Mouse (Mus musculus) kidney, embryonic 16.5 days (tissue): ENCODE results near the gene Gorab. TPM values are rescaled to one million over a fixed set of nuclear protein-coding genes. Genes with fewer than 3 reads are reported as not detected.

ENCODE experiments used
- ATAC-seq: fragments of 200-750 bp; cut with Nextera tagmentation; 2 replicates; pipeline ENCODE4 v1.8.0; 2017; ENCODE audit warnings: moderate TSS enrichment; ENCODE audit not compliant: low FRiP score, low TSS enrichment
- H3K27ac ChIP-seq: fragments of 300-500 bp; sonication (generic); 2 replicates; pipeline ENCODE4 v1.5.1; 2014; ENCODE audit warnings: low read length
- H3K27me3 ChIP-seq: fragments of 300-500 bp; sonication (generic); 2 replicates; pipeline ENCODE4 v1.6.1; 2014; ENCODE audit warnings: low read length, control low read depth, mixed read lengths; ENCODE audit not compliant: insufficient read depth
- H3K36me3 ChIP-seq: fragments of 300-500 bp; sonication (generic); 2 replicates; pipeline ENCODE4 v1.6.1; 2014; ENCODE audit warnings: low read length, control low read depth, mixed read lengths; ENCODE audit not compliant: insufficient read depth
- H3K4me1 ChIP-seq: fragments of 300-500 bp; sonication (generic); 2 replicates; pipeline ENCODE4 v1.6.1; 2014; ENCODE audit warnings: low read length, control low read depth, mixed read lengths; ENCODE audit not compliant: insufficient read depth
- H3K4me2 ChIP-seq: fragments of 300-500 bp; sonication (generic); replicated peaks from 2 replicates; pipeline ENCODE4 v1.6.1; 2014; ENCODE audit warnings: low read depth, low read length
- H3K4me3 ChIP-seq: fragments of 300-500 bp; sonication (generic); 2 replicates; pipeline ENCODE4 v1.5.1; 2014; ENCODE audit warnings: mild to moderate bottlenecking, low read length
- H3K9ac ChIP-seq: fragments of 300-500 bp; sonication (generic); replicated peaks from 2 replicates; pipeline ENCODE4 v1.6.1; 2014; ENCODE audit warnings: low read length
- H3K9me3 ChIP-seq: fragments of 300-500 bp; sonication (generic); 2 replicates; pipeline ENCODE4 v1.6.1; 2016; ENCODE audit warnings: low read length, control low read depth
- WGBS: fragments of 180-500 bp; shearing (Covaris S2); extraction: QIAGEN DNeasy Blood & Tissue Kit; methylation state at CpG from one replicate; pipeline ENCODE4 v1.1.7; 2014; 5-methylcytosine and 5-hydroxymethylcytosine counted together
- polyA plus RNA-seq: library from polyadenylated mRNA; unstranded; fragments of >200 nt; fragmentation: Nextera tagmentation; extraction: Ambion mirVana; gene quantifications from 2 replicates; pipeline ENCODE4 v1.2.1, GENCODE M21; 2015

The Gorab gene
- polyA plus RNA-seq, result 21.9 and 22.2 TPM in 2 replicates

DNA sequence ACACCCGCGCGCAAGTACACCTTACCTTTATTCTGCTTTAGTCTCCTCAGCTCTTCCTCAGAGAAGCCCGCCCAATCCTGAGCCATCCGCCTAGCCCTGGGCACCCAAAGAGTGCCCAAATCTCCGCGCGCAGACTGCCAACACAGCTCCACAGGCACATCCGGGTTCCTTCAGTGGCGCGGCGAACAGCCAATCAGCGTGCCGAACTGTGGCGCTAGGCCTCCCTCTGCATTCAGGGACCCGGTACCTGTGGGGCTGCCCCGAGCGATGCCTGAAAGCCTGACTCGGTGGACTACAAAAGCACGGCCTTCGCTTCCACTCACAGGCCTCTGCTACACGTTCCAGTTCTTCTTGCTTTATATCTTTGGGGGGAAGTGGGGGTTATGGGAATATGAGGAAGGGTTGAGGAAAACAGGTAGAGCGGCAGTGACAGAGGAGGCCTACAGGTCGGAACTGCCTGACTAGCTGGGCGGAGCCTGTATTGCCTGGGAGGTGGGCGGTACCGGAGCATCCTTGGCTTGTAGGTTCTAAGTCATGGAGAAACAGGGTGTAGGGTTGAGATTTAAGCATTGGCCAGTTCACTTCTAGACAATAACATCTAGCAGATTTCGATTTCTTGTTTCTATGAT lies at the start of gene Gorab:
Gene Gorab, minus strand, starts transcription at position 172 of the 629 bp plus-strand sequence.
- no peaks in the 10 kb centered on the region for H3K27me3 ChIP-seq
- no peaks in the 10 kb centered on the region for H3K9me3 ChIP-seq
- peak within 1 kb of the TSS; percentile 91 for H3K27ac ChIP-seq
- peak; percentile 100 for ATAC-seq
- H3K4me2 ChIP-seq, result peak within 1 kb of the TSS; percentile 69
- H3K36me3 ChIP-seq, result no peaks in the 10 kb centered on the region
- H3K4me1 ChIP-seq, result peaks cover 13% of the 10 kb centered on the region
- peak within 1 kb of the TSS; percentile 85 for H3K9ac ChIP-seq
- peak within 1 kb of the TSS; percentile 88 for H3K4me3 ChIP-seq
- under 1% methylated on average over 28 of the region's 28 CpGs for WGBS

DNA sequence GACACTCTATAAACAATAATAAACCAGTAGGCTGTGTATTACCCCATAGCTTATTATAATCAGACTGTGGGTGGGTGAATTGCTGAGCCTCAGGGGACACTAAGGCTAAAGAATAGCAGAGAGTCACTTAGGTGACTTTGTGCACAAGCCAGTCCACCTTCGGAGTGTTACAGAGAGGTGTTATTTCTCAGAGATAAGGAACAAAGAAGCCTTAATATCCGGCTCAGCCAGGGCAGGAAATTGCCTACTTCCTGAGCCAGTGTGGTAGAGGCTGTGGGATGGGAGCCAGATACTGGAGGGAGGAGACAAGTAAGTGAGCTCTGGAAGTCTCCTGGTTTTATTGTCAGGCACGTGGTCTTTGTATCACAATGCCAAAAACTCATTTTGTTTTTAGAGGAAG lies 40.4 kb upstream of the Gorab start:
- H3K27me3 ChIP-seq, result no peaks in the 10 kb centered on the region
- no peak overlapping the region for H3K4me2 ChIP-seq
- peak; percentile 73; the same call in 1 of the 2 replicates for ATAC-seq
- 14% methylated on average over 3 of the region's 3 CpGs for WGBS
- H3K36me3 ChIP-seq, result no peaks in the 10 kb centered on the region
- H3K9ac ChIP-seq, result no peak overlapping the region
- no peaks in the 10 kb centered on the region for H3K9me3 ChIP-seq
- H3K4me3 ChIP-seq, result no peak overlapping the region
- peaks cover 5% of the 10 kb centered on the region; the same call in 1 of the 2 replicates for H3K4me1 ChIP-seq
- no peak overlapping the region for H3K27ac ChIP-seq

DNA sequence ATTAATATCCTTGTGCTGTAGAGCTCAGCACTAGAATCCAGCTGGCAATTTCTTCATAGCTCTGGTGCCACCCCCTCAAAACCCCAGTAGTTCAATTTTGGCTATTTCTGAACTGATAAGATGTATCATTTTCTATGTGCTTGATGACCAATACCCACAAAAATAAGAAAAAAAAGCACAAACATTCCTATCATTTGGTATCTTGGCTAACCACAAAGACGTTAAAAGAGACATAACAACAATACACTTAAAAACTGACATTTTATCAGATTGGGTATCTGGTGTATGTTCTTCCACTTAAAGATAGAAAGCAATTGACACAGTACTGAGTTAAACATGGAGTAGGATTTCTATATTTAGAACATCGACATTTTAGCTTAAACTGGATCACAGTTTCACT lies 35.5 kb upstream of the Gorab start:
- Histone ChIP-seq H3K4me2 (no peak overlapping the region), H3K36me3 (no peaks in the 10 kb centered on the region), H3K27me3 (no peaks in the 10 kb centered on the region), H3K27ac (no peak overlapping the region), H3K9me3 (0 out of 2 replicates have a peak, but pooled peaks cover 3% of the 10 kb centered on the region), H3K4me1 (peaks cover 5% of the 10 kb centered on the region; the same call in 1 of the 2 replicates), H3K4me3 (no peak overlapping the region), H3K9ac (no peak overlapping the region)
- ATAC-seq, result no peak
- 79% methylated on average over 2 of the region's 2 CpGs for WGBS

DNA sequence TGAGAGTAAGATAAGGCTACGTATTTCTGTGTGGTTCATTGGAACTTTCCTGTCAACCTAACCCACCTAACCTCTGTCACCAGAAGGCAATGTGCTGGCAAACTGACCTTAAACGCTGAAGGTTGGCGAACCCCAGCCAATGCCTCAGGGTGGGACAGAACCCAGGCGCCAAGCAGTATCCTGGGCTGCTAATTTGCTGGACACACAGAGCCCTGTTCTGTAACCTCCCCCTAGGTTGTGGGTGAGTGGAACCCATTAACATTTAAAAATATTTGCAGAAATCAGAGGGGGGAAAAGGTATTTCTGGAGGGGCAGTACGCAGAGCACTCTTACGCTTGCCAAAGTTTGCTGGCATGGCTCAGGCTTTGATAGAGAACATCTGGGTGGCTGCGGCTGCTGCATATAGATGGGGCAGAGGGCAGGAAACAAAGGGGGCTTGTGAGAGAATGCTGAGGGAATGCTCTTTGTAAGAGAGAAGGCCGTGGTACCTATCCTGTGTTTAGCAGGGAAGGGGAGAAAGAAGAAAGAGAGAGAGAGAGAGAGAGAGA lies 20.1 kb upstream of the Gorab start:
- Histone ChIP-seq H3K9ac (no peak overlapping the region), H3K4me3 (no peak overlapping the region), H3K27ac (no peak overlapping the region), H3K27me3 (no peaks in the 10 kb centered on the region), H3K9me3 (no peaks in the 10 kb centered on the region), H3K4me1 (no peaks in the 10 kb centered on the region), H3K4me2 (no peak overlapping the region), H3K36me3 (no peaks in the 10 kb centered on the region)
- 44% methylated on average over 8 of the region's 8 CpGs for WGBS
- no peak for ATAC-seq

DNA sequence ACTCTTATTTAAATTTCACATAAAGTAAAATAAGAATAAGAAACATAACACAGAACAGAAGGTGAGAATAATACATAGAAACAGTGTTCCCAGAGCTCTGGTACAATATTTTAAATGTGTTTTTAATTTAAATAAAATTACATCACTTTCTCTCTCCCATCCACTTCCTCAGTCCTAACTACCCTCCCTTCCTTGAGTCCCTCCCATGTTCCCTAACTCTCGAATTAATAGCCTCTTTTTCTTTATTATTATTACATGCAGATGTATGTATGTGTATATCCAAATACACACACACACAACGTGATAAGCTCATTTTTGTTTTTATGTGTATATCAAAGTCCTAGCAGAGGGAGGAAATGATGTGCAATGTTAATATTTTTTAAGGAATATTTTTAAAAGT lies 13.7 kb upstream of the Gorab start:
- H3K4me1 ChIP-seq, result no peaks in the 10 kb centered on the region
- 73% methylated on average over 2 of the region's 2 CpGs for WGBS
- no peaks in the 10 kb centered on the region for H3K27me3 ChIP-seq
- H3K27ac ChIP-seq, result no peak overlapping the region
- no peaks in the 10 kb centered on the region for H3K36me3 ChIP-seq
- ATAC-seq, result no peak
- H3K9ac ChIP-seq, result no peak overlapping the region
- no peak overlapping the region for H3K4me3 ChIP-seq
- no peak overlapping the region for H3K4me2 ChIP-seq
- H3K9me3 ChIP-seq, result no peaks in the 10 kb centered on the region

DNA sequence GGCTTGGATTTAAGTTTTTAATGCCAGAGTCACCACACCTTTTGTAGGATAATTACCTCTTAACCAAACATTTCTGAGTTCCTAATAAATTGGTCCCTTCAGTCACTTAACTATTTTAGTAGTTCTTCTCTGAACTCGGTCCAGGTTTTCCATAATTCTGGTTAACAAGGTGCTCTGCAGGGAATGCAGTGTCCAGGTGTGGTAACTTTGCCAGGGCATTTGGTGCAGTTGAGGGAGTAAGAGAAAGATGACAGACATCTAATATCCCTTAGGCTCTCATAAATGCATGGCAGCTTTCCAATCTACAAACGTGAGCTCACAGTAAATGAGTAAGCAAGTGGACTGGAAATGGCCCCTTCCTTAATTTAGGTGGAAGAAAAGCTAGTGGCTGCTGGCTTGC lies 10.7 kb upstream of the Gorab start:
- H3K4me2 ChIP-seq, result no peak overlapping the region
- no peak overlapping the region for H3K4me3 ChIP-seq
- no peaks in the 10 kb centered on the region for H3K4me1 ChIP-seq
- no peaks in the 10 kb centered on the region for H3K9me3 ChIP-seq
- H3K36me3 ChIP-seq, result no peaks in the 10 kb centered on the region
- H3K27ac ChIP-seq, result no peak overlapping the region
- 63% methylated on average over 2 of the region's 2 CpGs for WGBS
- no peak overlapping the region for H3K9ac ChIP-seq
- no peak for ATAC-seq
- H3K27me3 ChIP-seq, result no peaks in the 10 kb centered on the region

DNA sequence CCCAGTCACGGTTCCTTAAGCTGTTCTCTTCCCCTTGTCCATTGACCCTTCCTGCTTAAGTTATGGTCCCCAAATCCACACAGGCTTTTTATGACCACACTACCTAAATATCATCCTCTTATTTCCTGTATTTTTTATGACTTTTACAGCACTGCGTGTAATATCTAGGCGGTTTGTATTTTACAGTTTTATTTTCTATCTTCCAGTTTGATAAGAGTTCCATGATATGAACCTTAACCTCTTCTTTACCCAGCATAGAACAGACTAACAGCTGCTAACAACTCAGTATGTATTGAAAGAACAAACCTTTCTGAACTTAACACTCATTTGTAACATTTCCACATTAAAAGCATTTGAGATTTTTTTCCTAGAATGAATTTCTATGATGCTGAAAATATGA lies 2.7 kb upstream of the Gorab start:
- H3K9me3 ChIP-seq, result no peaks in the 10 kb centered on the region
- H3K27ac ChIP-seq, result no peak overlapping the region
- 71% methylated on average over 3 of the region's 3 CpGs for WGBS
- no peak overlapping the region for H3K9ac ChIP-seq
- ATAC-seq, result no peak
- no peak overlapping the region for H3K4me3 ChIP-seq
- H3K27me3 ChIP-seq, result no peaks in the 10 kb centered on the region
- H3K36me3 ChIP-seq, result no peaks in the 10 kb centered on the region
- peaks cover 13% of the 10 kb centered on the region for H3K4me1 ChIP-seq
- no peak overlapping the region for H3K4me2 ChIP-seq

DNA sequence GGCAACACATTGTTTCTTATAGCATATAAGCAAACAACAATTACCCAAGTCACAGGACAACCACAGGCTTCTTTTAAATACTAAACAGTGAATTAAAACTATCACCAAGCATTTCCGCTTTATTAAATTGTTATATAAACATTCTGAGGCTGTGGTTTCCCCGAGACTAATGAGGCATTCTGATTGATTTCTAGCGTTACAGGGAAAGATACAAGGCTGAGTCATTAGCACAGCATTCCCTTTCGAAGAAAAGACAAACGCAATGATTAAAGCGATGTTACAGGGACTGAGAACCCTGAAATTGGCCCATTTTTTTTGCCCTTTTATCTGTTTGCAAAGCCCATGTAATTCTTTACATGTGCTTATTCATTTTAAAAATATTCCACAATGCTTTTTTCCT lies 12.1 kb downstream of the Gorab start:
- H3K27me3 ChIP-seq, result no peaks in the 10 kb centered on the region
- WGBS, result 66% methylated on average over 6 of the region's 6 CpGs

DNA sequence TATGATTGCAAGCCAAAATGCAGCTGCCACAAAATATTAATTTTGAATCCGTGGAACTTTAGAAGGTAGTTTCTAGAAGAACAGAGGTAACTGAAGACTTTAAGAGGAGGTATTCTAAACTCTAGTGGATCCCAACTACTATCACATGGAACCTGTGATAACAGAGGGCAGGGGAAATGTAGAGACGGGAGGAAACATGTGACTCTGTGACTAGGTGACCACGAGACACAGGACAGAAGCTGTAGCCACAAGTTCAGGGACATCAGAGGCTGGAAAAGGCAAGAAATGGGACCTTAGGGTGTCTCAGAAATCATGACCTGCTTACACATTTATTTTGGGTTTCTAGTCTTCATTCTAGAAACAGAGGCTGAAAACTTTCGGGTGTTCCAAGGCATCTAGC lies 13.4 kb downstream of the Gorab start:
- no peak overlapping the region for H3K9ac ChIP-seq
- no peaks in the 10 kb centered on the region for H3K27me3 ChIP-seq
- no peaks in the 10 kb centered on the region for H3K4me1 ChIP-seq
- no peaks in the 10 kb centered on the region for H3K9me3 ChIP-seq
- ATAC-seq, result no peak
- no peak overlapping the region for H3K4me2 ChIP-seq
- no peak overlapping the region for H3K4me3 ChIP-seq
- no peak overlapping the region for H3K27ac ChIP-seq
- 81% methylated on average over 4 of the region's 4 CpGs for WGBS
- peaks cover 49% of the 10 kb centered on the region for H3K36me3 ChIP-seq

More for the DNA sequence above, 12.1 kb downstream of the Gorab start:
- Histone ChIP-seq H3K9me3 (no peaks in the 10 kb centered on the region), H3K27ac (no peak overlapping the region), H3K9ac (no peak overlapping the region), H3K4me1 (no peaks in the 10 kb centered on the region), H3K36me3 (peaks cover 40% of the 10 kb centered on the region), H3K4me2 (no peak overlapping the region), H3K4me3 (no peak overlapping the region)
- ATAC-seq, result no peak

DNA sequence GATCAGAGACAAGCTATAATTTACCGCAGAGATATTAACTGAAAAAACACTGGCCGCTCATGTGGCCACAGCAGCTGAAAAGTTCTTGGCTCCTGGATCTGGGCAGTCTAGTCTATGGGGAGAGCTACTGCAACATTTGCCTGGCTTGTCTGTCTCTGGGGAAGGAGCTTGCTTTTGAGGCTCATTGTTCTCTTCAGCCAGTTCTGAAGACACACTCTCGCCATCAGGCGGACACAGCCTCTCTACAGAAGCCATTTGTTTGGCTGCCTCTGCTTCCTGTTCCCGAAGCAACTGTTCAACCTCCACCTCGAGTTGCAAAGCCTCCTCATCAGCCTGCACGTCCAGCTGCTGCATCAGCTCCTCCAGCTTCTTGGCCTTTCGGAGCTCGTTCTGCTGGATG lies 17.3 kb downstream of the Gorab start:
- no peak overlapping the region for H3K27ac ChIP-seq
- no peaks in the 10 kb centered on the region for H3K4me1 ChIP-seq

More for the DNA sequence above, 17.3 kb downstream of the Gorab start:
- Histone ChIP-seq H3K36me3 (peaks cover 27% of the 10 kb centered on the region), H3K4me3 (no peak overlapping the region), H3K9me3 (no peaks in the 10 kb centered on the region), H3K4me2 (no peak overlapping the region), H3K27me3 (no peaks in the 10 kb centered on the region), H3K9ac (no peak overlapping the region)
- 86% methylated on average over 9 of the region's 9 CpGs for WGBS
- ATAC-seq, result no peak
